Comparison of ENCODE assay signal across 9 mouse cellular contexts in genomic region chr5:151196603-151197272, GRCm38 (mm10). TPM values are rescaled to one million over a fixed set of nuclear protein-coding genes. Genes with fewer than 3 reads are reported as not detected.
DNase-seq lines count a peak whose midpoint lies in the region; ATAC-seq and TF ChIP-seq lines count a peak whose summit lies in the region.
"Had no signal": no experiment of that assay in that cellular context is flagged by ENCODE, and none has a peak within 500 bp of the region (broad histone marks: within the 10 kb centered on the region; RNA-seq: fewer than 3 reads in every experiment).

No protein-coding gene starts in this region.

- TF ChIP-seq EP300 in stomach, postnatal 0 days (optimal IDR thresholded peaks at IDR 0.05), result no peak
- TF ChIP-seq EP300 in liver, postnatal 0 days (IDR thresholded peaks at IDR 0.05; ENCODE audit: low read depth), result no peak

- TF ChIP-seq POLR2A in lung, adult 2 months (IDR thresholded peaks at IDR 0.05; ENCODE audit: borderline replicate concordance, extremely low read depth, low read depth, low read length), result no peak

- peak; percentile 39 for DNase-seq in lung, embryonic 14.5 days
- DNase-seq in lung, adult 2 months, result no peak
- peak; percentile 7 for DNase-seq in ZHBTc4 (ENCODE audit: low read depth, low spot score)
- DNase-seq in intestine, embryonic 14.5 days (ENCODE audit: low spot score), result peak; percentile 59
- DNase-seq in stomach, postnatal 0 days (ENCODE audit: low spot score), result peak; percentile 79
- DNase-seq in liver, postnatal 0 days, result no peak
- DNase-seq: kidney, postnatal 25 days; right cerebral cortex, adult 18-20 months had no signal

- H3K36me3 ChIP-seq in lung, embryonic 14.5 days (ENCODE audit: insufficient read depth), result no peaks in the 10 kb centered on the region
- no peaks in the 10 kb centered on the region for H3K36me3 ChIP-seq in intestine, embryonic 14.5 days (ENCODE audit: control insufficient read depth, insufficient read depth, low read length)
- H3K36me3 ChIP-seq in stomach, postnatal 0 days (ENCODE audit: control insufficient read depth, insufficient read depth, low read length), result no peaks in the 10 kb centered on the region
- no peaks in the 10 kb centered on the region for H3K36me3 ChIP-seq in forebrain, embryonic 12.5 days (replicated peaks)
- H3K36me3 ChIP-seq in liver, postnatal 0 days (replicated peaks; ENCODE audit: insufficient read depth, low read length), result no peaks in the 10 kb centered on the region

- H3K27me3 ChIP-seq in lung, embryonic 14.5 days (ENCODE audit: insufficient read depth, low read length), result no peaks in the 10 kb centered on the region
- H3K27me3 ChIP-seq in intestine, embryonic 14.5 days (replicated peaks; ENCODE audit: control insufficient read depth, insufficient read depth, low read length), result no peaks in the 10 kb centered on the region
- H3K27me3 ChIP-seq in stomach, postnatal 0 days (ENCODE audit: control insufficient read depth, insufficient read depth, low read length), result no peaks in the 10 kb centered on the region
- H3K27me3 ChIP-seq in forebrain, embryonic 12.5 days, result no peaks in the 10 kb centered on the region
- no peaks in the 10 kb centered on the region for H3K27me3 ChIP-seq in liver, postnatal 0 days (ENCODE audit: insufficient read depth, low read length)

- TF ChIP-seq CTCF in lung, embryonic 14.5 days (IDR thresholded peaks at IDR 0.05; ENCODE audit: low read depth), result no peak
- no peak for TF ChIP-seq CTCF in lung, adult 2 months (IDR thresholded peaks at IDR 0.05; ENCODE audit: insufficient read depth, low read length)
- TF ChIP-seq CTCF in stomach, postnatal 0 days (IDR thresholded peaks at IDR 0.05; ENCODE audit: low read depth), result no peak
- TF ChIP-seq CTCF in liver, postnatal 0 days (IDR thresholded peaks at IDR 0.05; ENCODE audit: low read depth), result no peak

- WGBS in lung, embryonic 14.5 days, result 36% methylated on average over 13 of the region's 13 CpGs
- WGBS in lung, adult 2 months, result 38% methylated on average over 13 of the region's 13 CpGs
- WGBS in intestine, embryonic 14.5 days, result 27% methylated on average over 13 of the region's 13 CpGs
- 19% methylated on average over 13 of the region's 13 CpGs for WGBS in stomach, postnatal 0 days
- 73% methylated on average over 13 of the region's 13 CpGs for WGBS in forebrain, embryonic 12.5 days
- 70% methylated on average over 13 of the region's 13 CpGs for WGBS in liver, postnatal 0 days (ENCODE audit: insufficient replicate concordance)

- H3K4me3 ChIP-seq in lung, embryonic 14.5 days (ENCODE audit: low read depth, low read length), result no peak overlapping the region
- no peak overlapping the region for H3K4me3 ChIP-seq in lung, adult 2 months (replicated peaks; ENCODE audit: extremely low read depth, low read depth, low read length)
- no peak overlapping the region for H3K4me3 ChIP-seq in intestine, embryonic 14.5 days (ENCODE audit: low read depth, low read length)
- no peak overlapping the region for H3K4me3 ChIP-seq in stomach, postnatal 0 days (ENCODE audit: low read depth, low read length)
- no peak overlapping the region for H3K4me3 ChIP-seq in forebrain, embryonic 12.5 days (replicated peaks)
- no peak overlapping the region for H3K4me3 ChIP-seq in liver, postnatal 0 days (ENCODE audit: low read depth, low read length)

- no peak overlapping the region for H3K4me2 ChIP-seq in lung, embryonic 14.5 days
- H3K4me2 ChIP-seq in intestine, embryonic 14.5 days (ENCODE audit: low read length), result no peak overlapping the region
- no peak overlapping the region for H3K4me2 ChIP-seq in stomach, postnatal 0 days (replicated peaks; ENCODE audit: low read depth)
- H3K4me2 ChIP-seq in forebrain, embryonic 12.5 days, result no peak overlapping the region
- H3K4me2 ChIP-seq in liver, postnatal 0 days (ENCODE audit: low read depth, low read length), result no peak overlapping the region

- no peak overlapping the region for H3K27ac ChIP-seq in lung, embryonic 14.5 days (ENCODE audit: low read depth)
- H3K27ac ChIP-seq in intestine, embryonic 14.5 days (ENCODE audit: low read depth), result no peak overlapping the region
- H3K27ac ChIP-seq in stomach, postnatal 0 days (replicated peaks), result no peak overlapping the region
- H3K27ac ChIP-seq in forebrain, embryonic 12.5 days, result no peak overlapping the region
- no peak overlapping the region for H3K27ac ChIP-seq in liver, postnatal 0 days (ENCODE audit: low read depth)

- peaks cover 6% of the 10 kb centered on the region; the same call in 1 of the 2 replicates for H3K4me1 ChIP-seq in lung, embryonic 14.5 days (ENCODE audit: insufficient read depth)
- H3K4me1 ChIP-seq in lung, adult 2 months (ENCODE audit: control insufficient read depth, insufficient read depth, low read length), result peaks cover 6% of the 10 kb centered on the region
- H3K4me1 ChIP-seq in intestine, embryonic 14.5 days (replicated peaks; ENCODE audit: control insufficient read depth, insufficient read depth, low read length), result peaks cover 15% of the 10 kb centered on the region; the same call in 1 of the 2 replicates
- no peaks in the 10 kb centered on the region for H3K4me1 ChIP-seq in stomach, postnatal 0 days (replicated peaks; ENCODE audit: control insufficient read depth, insufficient read depth)
- H3K4me1 ChIP-seq in forebrain, embryonic 12.5 days, result no peaks in the 10 kb centered on the region
- 0 out of 2 replicates have a peak, but pooled peaks cover 3% of the 10 kb centered on the region for H3K4me1 ChIP-seq in liver, postnatal 0 days (ENCODE audit: insufficient read depth)

- ATAC-seq in lung, embryonic 14.5 days (ENCODE audit: insufficient read depth), result no peak
- ATAC-seq in intestine, embryonic 14.5 days (replicated peaks; ENCODE audit: low FRiP score, low TSS enrichment, low read depth), result 0 out of 2 replicates have a peak, but pooled peaks have one; percentile 37
- peak; percentile 94 for ATAC-seq in stomach, postnatal 0 days (ENCODE audit: low FRiP score, low TSS enrichment)
- no peak for ATAC-seq in forebrain, embryonic 12.5 days (ENCODE audit: low FRiP score)
- ATAC-seq in liver, postnatal 0 days, result no peak

- H3K9me3 ChIP-seq in lung, embryonic 14.5 days (ENCODE audit: low read depth, low read length), result no peaks in the 10 kb centered on the region
- H3K9me3 ChIP-seq in intestine, embryonic 14.5 days (ENCODE audit: control insufficient read depth, low read length), result no peaks in the 10 kb centered on the region
- H3K9me3 ChIP-seq in stomach, postnatal 0 days (ENCODE audit: control insufficient read depth, low read length), result no peaks in the 10 kb centered on the region
- no peaks in the 10 kb centered on the region for H3K9me3 ChIP-seq in forebrain, embryonic 12.5 days
- no peaks in the 10 kb centered on the region for H3K9me3 ChIP-seq in liver, postnatal 0 days (ENCODE audit: low read length)

- no peak overlapping the region for H3K9ac ChIP-seq in lung, embryonic 14.5 days
- H3K9ac ChIP-seq in intestine, embryonic 14.5 days (ENCODE audit: low read length), result no peak overlapping the region
- no peak overlapping the region for H3K9ac ChIP-seq in stomach, postnatal 0 days (ENCODE audit: low read length)
- no peak overlapping the region for H3K9ac ChIP-seq in forebrain, embryonic 12.5 days
- no peak overlapping the region for H3K9ac ChIP-seq in liver, postnatal 0 days (replicated peaks)

RNA-seq across cellular contexts. Expression of gene Stard13, which starts 36.9 kb away (rescaled TPM):
- polyA plus RNA-seq in lung, embryonic 14.5 days (2014; fragmentation: Nextera tagmentation; extraction: Ambion mirVana), result 14.4 and 14.5 TPM in 2 replicates
- 45.6 and 57.3 TPM in 2 replicates for polyA plus RNA-seq in lung, adult 2 months (2012; rRNA removed)
- polyA plus RNA-seq in intestine, embryonic 14.5 days (2014; fragmentation: Nextera tagmentation; extraction: Ambion mirVana), result 13.0 and 15.3 TPM in 2 replicates
- polyA plus RNA-seq in stomach, postnatal 0 days (2015; fragmentation: Nextera tagmentation; extraction: Ambion mirVana), result 4.9 and 6.1 TPM in 2 replicates
- polyA plus RNA-seq in forebrain, embryonic 12.5 days (2016; fragmentation: Nextera tagmentation; extraction: Ambion mirVana), result 3.4 and 3.6 TPM in 2 replicates
- polyA plus RNA-seq in liver, postnatal 0 days (2015; fragmentation: Nextera tagmentation; extraction: Ambion mirVana), result 1.0 and 1.1 TPM in 2 replicates

Comparison
In these comparisons a context has a peak if more than half of its experiments do, and no peak if none do; other contexts are left out.
1. DNase-seq: peak in lung, embryonic 14.5 days (single experiment), ZHBTc4 (single experiment), intestine, embryonic 14.5 days (single experiment) and stomach, postnatal 0 days (single experiment); none in lung, adult 2 months (single experiment) and liver, postnatal 0 days (single experiment).
2. ATAC-seq: peak in intestine, embryonic 14.5 days (single experiment) and stomach, postnatal 0 days (single experiment); none in lung, embryonic 14.5 days (single experiment), forebrain, embryonic 12.5 days (single experiment) and liver, postnatal 0 days (single experiment).